Mouse (Mus musculus): ENCODE results near the gene Rabep1. TPM values are rescaled to one million over a fixed set of nuclear protein-coding genes. Genes with fewer than 3 reads are reported as not detected.
"Not testable (repeated sequence)": the region's sequence is repeated elsewhere in the genome, so short reads cannot be mapped to it uniquely, and the experiment has no call there.

Gene Rabep1
- total RNA-seq, 4 experiments from 2014 or later, result 36.0 to 42.2 (median 41.6) TPM

DNA sequence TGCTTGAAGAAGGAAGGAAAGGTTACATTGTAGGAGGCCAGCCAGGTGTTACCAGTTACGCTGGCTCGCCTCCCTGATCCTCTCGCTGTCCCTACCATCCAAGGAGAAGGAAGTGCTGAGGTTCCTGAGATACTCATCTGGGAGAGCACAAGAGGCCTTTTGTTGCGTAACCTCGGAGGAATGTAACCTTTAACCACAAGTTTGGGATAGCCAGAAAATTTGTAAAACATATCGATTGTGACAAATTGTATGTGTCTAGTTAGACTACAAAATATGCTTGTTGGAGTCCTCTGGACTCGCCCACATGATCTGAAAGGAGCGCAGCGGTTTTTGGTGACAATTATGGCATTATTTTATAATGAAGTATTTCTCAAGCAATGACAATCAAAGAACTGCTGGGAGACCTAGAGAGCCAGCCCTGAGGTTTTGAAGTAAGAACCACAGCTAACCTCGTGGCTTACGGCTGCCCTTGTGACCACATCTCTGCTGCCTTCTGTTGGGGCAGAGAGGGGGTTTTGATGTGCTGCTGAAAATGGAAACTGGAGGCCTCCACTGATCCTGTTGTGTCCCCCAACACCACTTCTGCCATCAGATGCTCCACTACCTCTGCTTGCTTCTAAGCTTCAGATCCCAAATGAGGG, 15.5 kb upstream of the Rabep1 start:
- DNase-seq (ENCODE audit: low spot score in 2 of 2), result no peak

- no peak for DNase-seq (ENCODE audit: low spot score in 2 of 2)
Observed at GRCm38 (mm10) chr11:70831201-70831600, 13.4 kb upstream of the Rabep1 start.

DNA sequence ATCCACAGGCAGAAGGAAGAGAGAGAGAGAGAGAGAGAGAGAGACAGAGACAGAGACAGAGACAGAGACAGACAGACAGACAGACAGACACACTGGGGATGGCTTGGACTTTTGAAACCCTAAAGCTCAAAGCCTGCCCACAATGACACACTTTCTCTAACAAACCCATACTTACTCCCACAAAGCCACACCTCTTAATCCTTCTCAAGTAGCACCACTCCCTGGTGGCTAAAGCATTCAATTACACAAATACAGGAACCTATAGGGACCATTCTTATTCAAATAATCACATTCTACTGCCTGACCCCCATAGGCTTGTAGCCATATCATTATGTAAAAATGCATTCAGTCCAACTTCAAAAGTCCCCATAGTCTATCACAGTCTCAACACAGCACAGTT, 11.2 kb upstream of the Rabep1 start:
- no peak for DNase-seq (ENCODE audit: low spot score in 2 of 2)

DNA sequence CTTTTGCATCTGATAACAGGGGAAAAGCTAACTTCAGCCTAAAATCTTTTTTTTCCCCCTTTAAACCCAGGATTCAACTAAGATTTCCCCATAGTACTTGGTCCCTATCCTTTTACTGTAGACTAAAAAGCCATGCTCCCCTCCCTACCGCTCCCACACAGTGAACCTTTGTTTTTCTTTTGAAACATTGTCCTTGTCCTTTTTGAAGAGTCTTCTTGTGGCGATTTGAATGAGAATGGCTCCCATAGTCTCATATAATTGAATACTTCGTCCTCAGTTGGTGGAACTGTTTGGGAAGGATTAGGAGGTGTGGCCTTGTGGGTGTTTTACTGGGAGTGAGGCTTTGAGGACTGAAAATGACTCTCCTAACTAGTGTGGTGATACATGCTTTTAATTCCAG, 10.7 kb upstream of the Rabep1 start:
- DNase-seq (ENCODE audit: low spot score in 2 of 2), result no peak

- no peak for DNase-seq (ENCODE audit: low spot score in 2 of 2)
Observed at GRCm38 (mm10) chr11:70835381-70835831, 9.2 kb upstream of the Rabep1 start.

- DNase-seq (ENCODE audit: low spot score in 2 of 2), result no peak
Observed at GRCm38 (mm10) chr11:70837031-70837430, 7.5 kb upstream of the Rabep1 start.

DNA sequence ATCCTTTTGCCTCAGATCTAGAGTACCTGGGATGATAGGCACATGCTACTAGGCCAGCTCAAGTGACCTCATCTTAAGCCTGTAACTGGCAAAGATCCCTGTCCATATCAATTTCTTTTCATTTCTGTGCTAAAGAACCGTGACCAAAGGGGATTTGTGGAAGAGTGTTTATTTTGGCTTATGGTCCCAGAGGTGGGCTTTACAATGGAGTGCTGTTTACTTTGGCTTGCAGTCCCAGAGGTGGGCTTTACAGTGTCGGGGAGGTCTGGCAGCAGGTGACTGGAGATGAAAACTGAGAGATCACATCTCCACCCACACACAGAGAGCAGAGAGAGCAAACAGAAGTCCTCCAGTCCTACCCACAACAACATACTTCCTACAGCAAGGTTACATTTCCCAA, 6.0 kb upstream of the Rabep1 start:
- DNase-seq (ENCODE audit: low spot score in 2 of 2), result no peak

GRCm38 (mm10) chr11:70842983-70843382, 1.6 kb upstream of the Rabep1 start:
- no peak for DNase-seq (ENCODE audit: low spot score in 2 of 2)

- DNase-seq (ENCODE audit: low spot score in 2 of 2), result no peak
Observed at GRCm38 (mm10) chr11:70843701-70844551, 652 bp upstream of the Rabep1 start.

GRCm38 (mm10) chr11:70845457-70845978, 940 bp downstream of the Rabep1 start:
- no peak for DNase-seq (ENCODE audit: low spot score in 2 of 2)

GRCm38 (mm10) chr11:70846029-70846428, 1.5 kb downstream of the Rabep1 start:
- no peak for DNase-seq (ENCODE audit: low spot score in 2 of 2)

DNA sequence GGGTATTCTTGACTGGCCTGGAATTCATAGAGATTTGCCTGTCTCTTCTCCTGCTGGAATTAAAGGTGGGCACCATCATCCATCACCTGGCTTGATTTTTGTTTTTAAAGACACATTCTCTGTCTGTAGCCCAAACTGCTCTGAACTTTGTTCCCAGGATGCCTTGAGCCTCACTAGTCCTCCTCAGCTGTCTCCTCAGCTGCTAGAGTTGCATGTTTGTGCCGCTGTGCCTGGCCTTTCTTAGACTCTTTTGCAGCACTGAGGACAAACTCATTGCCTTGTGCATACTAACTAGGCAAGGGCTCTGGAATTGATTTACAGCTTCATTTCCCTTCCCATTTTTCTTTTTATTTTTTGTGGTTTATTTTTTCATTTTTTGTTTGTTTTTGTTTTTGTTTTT, 15.8 kb downstream of the Rabep1 start:
- no peak for DNase-seq (ENCODE audit: low spot score in 2 of 2)

GRCm38 (mm10) chr11:70863204-70863603, 18.6 kb downstream of the Rabep1 start:
- DNase-seq (ENCODE audit: low spot score in 2 of 2), result not testable (repeated sequence)

DNA sequence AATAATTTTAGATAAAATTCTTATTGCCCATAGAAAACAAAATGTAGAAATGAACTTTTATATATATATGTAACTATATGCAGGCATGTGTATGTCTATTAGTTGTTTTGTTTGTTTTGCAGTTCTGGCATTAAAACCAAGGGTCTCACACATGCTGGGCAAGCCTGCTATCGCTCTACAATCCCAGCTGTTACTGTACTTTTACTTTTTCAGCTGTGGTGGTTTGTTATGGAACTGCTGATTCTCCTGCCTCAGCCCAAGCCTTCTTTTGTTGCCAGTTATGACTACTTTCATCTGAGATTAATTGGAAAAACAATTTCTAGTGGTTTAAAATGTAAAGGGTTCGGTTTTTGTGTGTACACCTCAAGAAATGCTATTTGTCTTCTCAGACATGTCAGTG, 20.6 kb downstream of the Rabep1 start:
- DNase-seq (ENCODE audit: low spot score in 2 of 2), result no peak

GRCm38 (mm10) chr11:70869263-70869662, 24.7 kb downstream of the Rabep1 start:
- no peak for DNase-seq (ENCODE audit: low spot score in 2 of 2)

DNA sequence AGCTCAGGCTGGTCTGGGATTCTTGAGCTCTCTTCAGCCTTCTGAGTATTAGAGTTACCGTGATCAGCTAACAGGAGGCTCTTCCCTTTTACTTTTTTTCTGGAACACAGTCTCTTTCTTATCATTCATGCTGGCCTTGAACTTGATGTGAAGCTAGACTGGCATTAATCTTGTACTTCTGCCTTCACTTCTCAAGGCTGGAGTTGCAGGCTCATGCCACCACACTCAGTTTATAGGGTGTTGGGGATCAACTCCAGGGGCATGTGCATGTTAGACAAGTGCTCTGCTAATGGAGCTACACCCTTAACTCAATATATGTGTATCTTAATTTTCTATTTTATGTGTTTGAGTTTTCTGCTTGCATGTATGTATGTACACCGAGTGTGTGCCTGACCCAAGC, 25.2 kb downstream of the Rabep1 start:
- no peak for DNase-seq (ENCODE audit: low spot score in 2 of 2)

DNA sequence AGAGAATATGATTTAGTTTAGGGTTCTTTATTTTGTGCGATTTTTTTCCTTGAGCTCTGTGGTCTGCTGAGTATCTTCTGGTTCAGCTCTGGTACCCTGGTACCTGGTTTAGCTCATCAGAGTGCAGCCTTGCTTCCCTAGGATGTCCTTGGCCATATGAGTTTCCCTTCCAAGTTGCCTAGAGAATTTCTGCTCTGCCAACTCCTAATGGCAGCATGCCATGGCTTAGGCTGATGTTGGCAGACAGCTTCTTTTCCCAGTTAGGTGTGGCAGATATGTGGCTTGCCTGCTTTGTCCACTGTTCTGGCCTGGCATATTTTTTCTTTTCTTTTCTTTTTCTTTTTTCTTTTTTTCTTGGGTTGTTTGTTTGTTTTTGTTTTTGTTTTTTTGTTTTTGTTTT, 25.8 kb downstream of the Rabep1 start:
- DNase-seq (ENCODE audit: low spot score in 2 of 2), result peak; percentile 64 to 76

DNA sequence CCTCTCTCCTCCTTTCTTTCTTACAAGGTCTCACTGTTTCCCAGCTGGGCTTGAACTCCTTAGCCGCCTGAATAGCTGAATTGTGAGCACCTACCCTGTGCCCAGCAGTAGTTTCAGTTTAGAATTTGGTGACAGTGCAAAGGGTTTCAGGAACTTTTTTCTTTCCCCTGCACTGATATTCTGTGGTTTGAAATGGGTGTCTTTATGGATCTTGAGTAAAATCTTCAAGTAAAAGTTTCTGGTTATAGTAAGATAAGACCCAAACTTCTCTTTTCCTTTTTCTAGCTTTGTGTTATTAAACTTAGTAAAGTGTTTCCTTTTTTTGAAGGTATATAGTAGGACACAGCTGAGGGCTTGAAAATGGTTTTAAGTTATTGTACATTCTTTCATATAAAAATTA, 26.5 kb downstream of the Rabep1 start:
- no peak for DNase-seq (ENCODE audit: low spot score in 2 of 2)

DNA sequence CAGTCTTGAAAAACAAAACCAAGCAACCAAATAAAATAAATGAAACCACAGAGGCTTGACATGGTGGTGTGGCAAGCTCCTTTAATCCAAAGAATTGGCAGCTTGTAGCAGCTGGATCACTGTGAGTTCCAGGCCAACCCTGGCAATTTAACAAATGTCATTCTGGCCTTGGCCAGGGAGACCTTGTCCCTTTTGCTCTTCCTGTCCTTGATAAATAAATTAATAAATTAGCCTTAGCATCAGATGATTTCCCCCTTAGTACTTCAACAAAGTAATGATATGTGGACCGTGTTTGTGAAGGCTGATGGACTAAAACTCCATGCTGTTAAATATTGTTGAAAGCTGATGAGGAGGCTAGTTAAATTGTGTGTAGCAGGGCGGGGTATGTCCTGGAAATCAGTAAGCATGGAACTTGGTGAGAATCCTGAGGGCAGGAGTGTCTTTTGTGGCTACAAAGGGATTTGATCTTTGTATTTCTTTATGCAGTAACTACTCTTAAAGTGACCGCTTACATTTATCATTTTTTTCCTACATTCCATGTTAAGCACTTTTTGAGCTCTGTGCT, 27.3 kb downstream of the Rabep1 start:
- peak in 1 of 2 experiments; percentile 12 for DNase-seq (ENCODE audit: low spot score in 2 of 2)

GRCm38 (mm10) chr11:70873846-70874613, 29.5 kb downstream of the Rabep1 start:
- no peak for DNase-seq (ENCODE audit: low spot score in 2 of 2)

DNA sequence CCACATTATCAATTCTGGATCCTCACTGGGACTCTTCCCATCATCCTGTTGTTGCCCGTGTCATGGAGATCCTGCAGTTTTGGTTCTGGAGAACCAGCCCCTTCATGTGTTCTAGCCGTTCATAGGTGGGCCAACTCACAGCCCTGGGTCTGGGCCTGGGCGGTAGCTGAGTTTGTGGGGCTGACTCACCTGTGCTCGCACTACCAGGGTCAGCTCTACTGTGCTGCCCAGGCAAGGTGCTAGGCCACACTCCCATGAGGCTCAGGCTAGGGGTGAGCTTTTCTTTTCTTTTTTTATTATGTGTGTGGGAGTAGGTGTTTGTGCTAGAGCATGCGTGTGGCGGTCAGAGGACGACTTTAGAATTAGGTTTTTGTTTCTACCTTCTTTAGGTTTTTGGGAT, 33.1 kb downstream of the Rabep1 start:
- DNase-seq (ENCODE audit: low spot score in 2 of 2), result no peak

All from gastrocnemius, adult 8-10 months (tissue).